Mouse (Mus musculus) limb, embryonic 14.5 days (tissue): ENCODE measurements at regions not wholly inside any gene's neighbourhood (a gene's known extent, or its start where the extent isn't known, plus 50 kb on each side); places are given as distances from the start of the nearest gene placed in this dataset.

Experiments
- ATAC-seq: fragments of 200-750 bp; cut with Nextera tagmentation; 2 replicates; pipeline ENCODE4 v1.8.0; 2017; ENCODE audit warnings: low read depth, moderate number of reproducible peaks, moderate TSS enrichment; ENCODE audit not compliant: low FRiP score
- DNase-seq: peaks from one replicate; pipeline ENCODE4 v3.0.0-alpha.2; 2015; ENCODE audit warnings: low spot score
- H3K27ac ChIP-seq: fragments of 300-500 bp; sonication (generic); replicated peaks from 2 replicates; pipeline ENCODE4 v1.5.1; 2014; ENCODE audit warnings: low read depth, mild to moderate bottlenecking, low read length, moderate library complexity, mixed read lengths
- H3K27me3 ChIP-seq: fragments of 300-500 bp; sonication (generic); 2 replicates; pipeline ENCODE4 v1.6.1; 2014; ENCODE audit warnings: low read length, mixed read lengths; ENCODE audit not compliant: control insufficient read depth, insufficient read depth
- H3K36me3 ChIP-seq: fragments of 300-500 bp; sonication (generic); 2 replicates; pipeline ENCODE4 v1.6.1; 2014; ENCODE audit warnings: mild to moderate bottlenecking, low read length, moderate library complexity, mixed read lengths; ENCODE audit not compliant: control insufficient read depth, insufficient read depth
- H3K4me1 ChIP-seq: fragments of 300-500 bp; sonication (generic); 2 replicates; pipeline ENCODE4 v1.6.1; 2014; ENCODE audit warnings: antibody characterized with exemption, low read length, mixed read lengths; ENCODE audit not compliant: control insufficient read depth, insufficient read depth
- H3K4me2 ChIP-seq: fragments of 300-500 bp; sonication (generic); replicated peaks from 2 replicates; pipeline ENCODE4 v1.6.1; 2014; ENCODE audit warnings: low read depth, mild to moderate bottlenecking, low read length, moderate library complexity; ENCODE audit not compliant: severe bottlenecking
- H3K4me3 ChIP-seq: fragments of 300-500 bp; sonication (generic); replicated peaks from 2 replicates; pipeline ENCODE4 v1.5.1; 2014; ENCODE audit warnings: low read length
- H3K9ac ChIP-seq: fragments of 300-500 bp; sonication (generic); 2 replicates; pipeline ENCODE4 v1.6.1; 2014; ENCODE audit warnings: mild to moderate bottlenecking, low read depth, low read length, moderate library complexity; ENCODE audit not compliant: severe bottlenecking
- H3K9me3 ChIP-seq: fragments of 300-500 bp; sonication (generic); 2 replicates; pipeline ENCODE4 v1.6.1; 2016; ENCODE audit warnings: low read length; ENCODE audit not compliant: control insufficient read depth
- POLR2A ChIP-seq: fragments of 200-500 bp; IDR thresholded peaks from 2 replicates; pipeline ENCODE4 v1.8.0; 2012; ENCODE audit warnings: inconsistent platforms, mild to moderate bottlenecking, moderate library complexity, borderline replicate concordance; ENCODE audit not compliant: insufficient read depth, insufficient read length; ENCODE audit errors: extremely low read depth
- WGBS: fragments of 180-500 bp; shearing (Covaris S2); extraction: QIAGEN DNeasy Blood & Tissue Kit; methylation state at CpG from one replicate; pipeline ENCODE4 v1.1.7; 2014; 5-methylcytosine and 5-hydroxymethylcytosine counted together

DNA sequence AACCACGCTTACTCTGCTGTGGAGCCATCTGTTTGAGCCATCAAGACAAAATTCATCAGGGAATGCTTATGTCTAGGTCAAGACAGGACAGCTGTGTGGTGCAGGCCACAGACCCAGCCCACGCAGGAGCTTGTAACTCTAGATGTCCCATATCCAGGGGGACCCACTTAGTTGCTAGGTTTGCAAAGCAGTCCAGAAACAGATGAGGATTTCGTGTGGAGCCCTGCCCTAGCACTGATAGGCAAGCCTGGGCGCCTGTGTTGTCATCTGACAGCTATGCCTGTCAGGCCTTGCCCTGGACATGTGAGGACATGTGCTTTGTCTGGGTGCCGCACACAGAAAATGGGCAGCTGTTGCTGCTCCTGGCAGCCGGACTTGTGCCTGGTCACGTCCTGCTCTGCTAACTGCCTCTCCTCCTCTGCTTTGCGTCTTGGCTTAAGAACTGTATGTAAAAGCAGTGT, 335.1 kb downstream of the Foxo1 start:
- Histone ChIP-seq H3K36me3 (no peaks in the 10 kb centered on the region), H3K9ac (no peak overlapping the region), H3K27ac (no peak overlapping the region), H3K9me3 (no peaks in the 10 kb centered on the region), H3K4me3 (no peak overlapping the region), H3K4me2 (no peak overlapping the region), H3K4me1 (0 out of 2 replicates have a peak, but pooled peaks cover 4% of the 10 kb centered on the region), H3K27me3 (no peaks in the 10 kb centered on the region)
- TF ChIP-seq POLR2A, result no peak
- peak; percentile 75 for DNase-seq
- WGBS, result 55% methylated on average over 8 of the region's 8 CpGs
- ATAC-seq, result peak; percentile 90

DNA sequence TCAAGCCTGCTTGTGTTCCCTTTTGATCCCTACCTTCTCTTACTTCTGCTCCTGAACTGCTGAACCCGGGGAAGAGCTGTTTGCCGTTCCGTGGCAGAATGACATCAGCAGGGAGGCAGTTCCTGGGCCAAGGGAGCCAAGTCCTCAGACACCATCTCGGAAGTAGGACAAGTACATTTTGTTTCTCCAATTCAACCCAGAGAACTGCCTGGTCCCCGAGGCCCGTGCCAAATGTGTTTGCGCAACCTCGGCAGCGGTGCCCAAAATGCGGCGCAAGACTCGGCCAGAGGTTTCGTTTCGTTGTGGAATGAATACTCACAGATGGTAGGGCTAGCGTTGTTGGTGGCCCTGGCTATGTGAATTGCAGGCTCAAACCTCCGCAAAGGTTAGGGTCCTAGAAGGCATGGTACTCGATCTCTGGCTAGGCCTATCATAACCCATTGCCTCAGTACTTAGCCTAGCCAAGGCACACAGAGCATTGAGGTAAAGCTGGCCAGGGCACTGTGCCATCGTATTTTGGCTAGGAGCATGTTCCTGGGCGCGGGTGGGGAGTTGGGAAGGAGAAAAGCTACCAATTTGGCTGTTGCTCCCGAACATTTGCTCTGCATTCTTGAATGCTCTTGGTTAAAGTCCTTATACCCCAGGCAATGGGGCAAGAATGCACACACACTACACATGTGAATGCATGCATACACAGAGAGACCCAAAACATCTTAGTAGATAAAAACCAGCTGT, 333.0 kb downstream of the Foxo1 start:
- Histone ChIP-seq H3K4me2 (no peak overlapping the region), H3K9me3 (no peaks in the 10 kb centered on the region), H3K4me3 (no peak overlapping the region), H3K36me3 (no peaks in the 10 kb centered on the region), H3K27me3 (no peaks in the 10 kb centered on the region), H3K9ac (no peak overlapping the region), H3K4me1 (0 out of 2 replicates have a peak, but pooled peaks cover 4% of the 10 kb centered on the region), H3K27ac (no peak overlapping the region)
- no peak for ATAC-seq
- WGBS, result 81% methylated on average over 21 of the region's 21 CpGs
- DNase-seq, result no peak
- TF ChIP-seq POLR2A, result no peak

DNA sequence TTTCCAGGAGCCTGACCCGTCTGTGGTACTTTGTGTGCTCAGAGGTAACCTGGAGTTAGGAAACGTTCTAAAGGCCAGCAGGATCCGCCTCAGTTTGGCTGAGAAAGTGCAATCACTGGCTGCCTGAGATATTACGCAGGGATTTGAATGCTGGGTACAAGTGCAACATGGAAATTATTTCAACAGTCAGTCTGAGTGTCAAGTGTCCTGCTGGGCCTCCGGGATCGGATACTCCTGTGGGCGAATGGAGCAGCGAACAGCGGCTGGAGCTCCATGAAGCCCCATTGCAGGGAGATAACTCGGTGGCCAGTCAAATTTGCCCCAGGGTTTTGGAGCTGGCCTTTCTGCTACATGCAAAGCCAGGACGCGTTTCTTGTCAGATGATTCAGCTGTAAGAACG, 332.4 kb downstream of the Foxo1 start:
- no peak for ATAC-seq
- no peak for DNase-seq
- no peak overlapping the region for H3K9ac ChIP-seq

DNA sequence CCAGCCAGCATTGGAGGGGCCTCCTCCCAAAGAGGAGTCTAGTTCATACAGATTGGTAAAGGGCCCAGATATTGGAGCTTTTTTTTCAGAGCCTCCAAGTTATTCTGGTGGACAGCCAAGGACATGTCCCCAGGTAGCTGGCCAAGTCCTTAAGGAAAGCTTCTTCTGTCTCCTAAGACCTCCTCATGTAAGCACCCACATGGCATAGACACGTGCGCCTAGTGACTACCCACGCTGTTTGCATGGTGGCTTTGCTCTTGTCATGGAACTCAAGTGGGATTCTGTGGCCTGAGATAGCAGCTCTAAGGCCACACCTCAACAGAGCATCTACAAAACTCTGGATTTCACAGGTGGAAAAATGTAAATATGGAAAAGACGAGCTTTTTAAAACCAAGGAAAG, 332.0 kb downstream of the Foxo1 start:
- Histone ChIP-seq H3K4me2 (no peak overlapping the region), H3K27ac (no peak overlapping the region), H3K9me3 (no peaks in the 10 kb centered on the region), H3K9ac (no peak overlapping the region), H3K4me1 (0 out of 2 replicates have a peak, but pooled peaks cover 4% of the 10 kb centered on the region), H3K4me3 (no peak overlapping the region), H3K27me3 (no peaks in the 10 kb centered on the region), H3K36me3 (no peaks in the 10 kb centered on the region)
- no peak for ATAC-seq
- 88% methylated on average over 4 of the region's 4 CpGs for WGBS
- DNase-seq, result no peak
- no peak for TF ChIP-seq POLR2A

More for the DNA sequence above, 332.4 kb downstream of the Foxo1 start:
- Histone ChIP-seq H3K9me3 (no peaks in the 10 kb centered on the region), H3K36me3 (no peaks in the 10 kb centered on the region), H3K4me3 (no peak overlapping the region), H3K4me1 (0 out of 2 replicates have a peak, but pooled peaks cover 4% of the 10 kb centered on the region), H3K4me2 (no peak overlapping the region), H3K27me3 (no peaks in the 10 kb centered on the region), H3K27ac (no peak overlapping the region)
- 81% methylated on average over 13 of the region's 13 CpGs for WGBS
- TF ChIP-seq POLR2A, result no peak

DNA sequence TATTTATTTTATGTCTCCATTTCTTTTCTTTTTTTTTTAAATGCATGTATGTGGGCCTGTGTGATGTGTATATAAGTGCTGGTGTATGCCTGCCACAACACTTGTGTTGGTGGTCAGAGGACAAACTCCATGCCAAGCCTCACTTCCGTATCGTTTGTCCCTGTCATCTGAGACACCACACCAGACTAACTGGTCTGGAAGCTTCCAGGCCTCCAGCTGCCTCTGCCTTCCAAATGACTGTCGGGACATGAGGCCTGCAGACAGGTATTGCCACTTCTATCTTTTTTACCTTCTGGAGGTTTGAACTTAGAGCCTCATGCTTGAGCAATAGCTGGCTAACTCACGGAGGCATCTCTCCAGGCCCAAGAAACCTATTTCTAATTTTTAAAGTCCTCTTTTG, 318.3 kb downstream of the Foxo1 start:
- Histone ChIP-seq H3K4me1 (no peaks in the 10 kb centered on the region), H3K27ac (no peak overlapping the region), H3K36me3 (no peaks in the 10 kb centered on the region), H3K4me3 (no peak overlapping the region), H3K27me3 (no peaks in the 10 kb centered on the region), H3K9ac (no peak overlapping the region), H3K4me2 (no peak overlapping the region), H3K9me3 (no peaks in the 10 kb centered on the region)
- DNase-seq (no peak), ATAC-seq (no peak)
- TF ChIP-seq POLR2A, result no peak
- WGBS, result 68% methylated on average over 4 of the region's 4 CpGs
